Mouse (Mus musculus) midbrain, embryonic 12.5 days (tissue): ENCODE data around the gene 5330417C22Rik. TPM values are rescaled to one million over a fixed set of nuclear protein-coding genes. Genes with fewer than 3 reads are reported as not detected.

ENCODE experiments used
- ATAC-seq: fragments of 200-750 bp; cut with Nextera tagmentation; 2 replicates; pipeline ENCODE4 v1.8.0; 2017; ENCODE audit warnings: low read depth, moderate TSS enrichment, moderate library complexity; ENCODE audit not compliant: low FRiP score
- H3K27ac ChIP-seq: fragments of 300-500 bp; sonication (generic); replicated peaks from 2 replicates; pipeline ENCODE4 v1.5.1; 2016; ENCODE audit warnings: mild to moderate bottlenecking
- H3K27me3 ChIP-seq: fragments of 300-500 bp; sonication (generic); 2 replicates; pipeline ENCODE4 v1.6.1; 2016; ENCODE audit warnings: mild to moderate bottlenecking
- H3K36me3 ChIP-seq: fragments of 300-500 bp; sonication (generic); 2 replicates; pipeline ENCODE4 v1.6.1; 2016
- H3K4me1 ChIP-seq: fragments of 300-500 bp; sonication (generic); 2 replicates; pipeline ENCODE4 v1.6.1; 2016
- H3K4me2 ChIP-seq: fragments of 300-500 bp; sonication (generic); replicated peaks from 2 replicates; pipeline ENCODE4 v1.6.1; 2016; ENCODE audit warnings: mild to moderate bottlenecking, moderate library complexity
- H3K4me3 ChIP-seq: fragments of 300-500 bp; sonication (generic); 2 replicates; pipeline ENCODE4 v1.5.1; 2016; ENCODE audit warnings: mild to moderate bottlenecking
- H3K9ac ChIP-seq: fragments of 300-500 bp; sonication (generic); replicated peaks from 2 replicates; pipeline ENCODE4 v1.6.1; 2016; ENCODE audit warnings: mild to moderate bottlenecking, moderate library complexity
- H3K9me3 ChIP-seq: fragments of 300-500 bp; sonication (generic); 2 replicates; pipeline ENCODE4 v1.6.1; 2016; ENCODE audit warnings: mild to moderate bottlenecking
- WGBS: fragments of 180-500 bp; shearing (Covaris S2); methylation state at CpG from one replicate; pipeline ENCODE4 v1.1.7; 2016; 5-methylcytosine and 5-hydroxymethylcytosine counted together
- polyA plus RNA-seq: library from polyadenylated mRNA; unstranded; fragments of >200 nt; fragmentation: Nextera tagmentation; extraction: Ambion mirVana; gene quantifications from 2 replicates; pipeline ENCODE4 v1.2.1, GENCODE M21; 2016

The 5330417C22Rik gene
- polyA plus RNA-seq, 1 experiment from 2014 or later, result 4.9 TPM

- Histone ChIP-seq H3K4me3 (no peak overlapping the region), H3K4me2 (no peak overlapping the region), H3K4me1 (no peaks in the 10 kb centered on the region), H3K27me3 (no peaks in the 10 kb centered on the region), H3K27ac (no peak overlapping the region), H3K9me3 (no peaks in the 10 kb centered on the region), H3K9ac (no peak overlapping the region), H3K36me3 (no peaks in the 10 kb centered on the region)
- WGBS, result 90% methylated on average over 4 of the region's 4 CpGs
- no peak for ATAC-seq
Observed at GRCm38 (mm10) chr3:108484749-108485148, 51.6 kb downstream of the 5330417C22Rik start.

- 85% methylated on average over 4 of the region's 4 CpGs for WGBS
- Histone ChIP-seq H3K4me2 (no peak overlapping the region), H3K27me3 (no peaks in the 10 kb centered on the region; the same call in 1 of the 2 replicates), H3K36me3 (no peaks in the 10 kb centered on the region), H3K9ac (no peak overlapping the region), H3K27ac (no peak overlapping the region), H3K9me3 (no peaks in the 10 kb centered on the region), H3K4me3 (no peak overlapping the region), H3K4me1 (no peaks in the 10 kb centered on the region)
- no peak for ATAC-seq
Observed at GRCm38 (mm10) chr3:108478800-108479199, 57.5 kb downstream of the 5330417C22Rik start.

- Histone ChIP-seq H3K27me3 (no peaks in the 10 kb centered on the region; the same call in 1 of the 2 replicates), H3K4me1 (no peaks in the 10 kb centered on the region), H3K4me3 (no peak overlapping the region), H3K27ac (no peak overlapping the region), H3K9ac (no peak overlapping the region), H3K4me2 (no peak overlapping the region), H3K9me3 (no peaks in the 10 kb centered on the region), H3K36me3 (no peaks in the 10 kb centered on the region)
- WGBS, result 63% methylated on average over 14 of the region's 14 CpGs
- ATAC-seq, result no peak
Observed at GRCm38 (mm10) chr3:108476761-108477619, 59.3 kb downstream of the 5330417C22Rik start.

- no peak overlapping the region for H3K27ac ChIP-seq
- no peak overlapping the region for H3K9ac ChIP-seq
- WGBS, result 86% methylated on average over 5 of the region's 5 CpGs
- H3K27me3 ChIP-seq, result no peaks in the 10 kb centered on the region; the same call in 1 of the 2 replicates
- H3K9me3 ChIP-seq, result no peaks in the 10 kb centered on the region
- no peaks in the 10 kb centered on the region for H3K36me3 ChIP-seq
- H3K4me2 ChIP-seq, result no peak overlapping the region
- ATAC-seq, result no peak
- H3K4me1 ChIP-seq, result no peaks in the 10 kb centered on the region
- H3K4me3 ChIP-seq, result no peak overlapping the region
Observed at GRCm38 (mm10) chr3:108475496-108475895, 60.8 kb downstream of the 5330417C22Rik start.

- WGBS, result 93% methylated on average over 7 of the region's 7 CpGs
- no peak for ATAC-seq
Observed at GRCm38 (mm10) chr3:108474969-108475368, 61.4 kb downstream of the 5330417C22Rik start.

GRCm38 (mm10) chr3:108467760-108468159 lies 68.6 kb downstream of the 5330417C22Rik start:
- H3K9ac ChIP-seq, result no peak overlapping the region
- no peak overlapping the region for H3K4me3 ChIP-seq
- no peak overlapping the region for H3K4me2 ChIP-seq
- H3K36me3 ChIP-seq, result no peaks in the 10 kb centered on the region
- no peak overlapping the region for H3K27ac ChIP-seq
- ATAC-seq, result no peak
- H3K27me3 ChIP-seq, result no peaks in the 10 kb centered on the region
- no peaks in the 10 kb centered on the region for H3K4me1 ChIP-seq
- 77% methylated on average over 8 of the region's 8 CpGs for WGBS
- no peaks in the 10 kb centered on the region for H3K9me3 ChIP-seq

More at GRCm38 (mm10) chr3:108474969-108475368, 61.4 kb downstream of the 5330417C22Rik start:
- H3K36me3 ChIP-seq, result no peaks in the 10 kb centered on the region
- H3K4me2 ChIP-seq, result no peak overlapping the region
- H3K9ac ChIP-seq, result no peak overlapping the region
- no peak overlapping the region for H3K4me3 ChIP-seq
- H3K9me3 ChIP-seq, result no peaks in the 10 kb centered on the region
- H3K27ac ChIP-seq, result no peak overlapping the region
- no peaks in the 10 kb centered on the region for H3K4me1 ChIP-seq
- H3K27me3 ChIP-seq, result no peaks in the 10 kb centered on the region; the same call in 1 of the 2 replicates

- Histone ChIP-seq H3K27me3 (no peaks in the 10 kb centered on the region), H3K36me3 (no peaks in the 10 kb centered on the region), H3K9ac (no peak overlapping the region), H3K9me3 (no peaks in the 10 kb centered on the region), H3K4me2 (no peak overlapping the region), H3K4me3 (no peak overlapping the region), H3K27ac (no peak overlapping the region), H3K4me1 (no peaks in the 10 kb centered on the region)
- ATAC-seq, result no peak
- whole genome bisulfite sequencing, result 88% methylated on average over 6 of the region's 6 CpGs
Observed at GRCm38 (mm10) chr3:108466425-108466824, 69.9 kb downstream of the 5330417C22Rik start.

GRCm38 (mm10) chr3:108458866-108459265 lies 77.5 kb downstream of the 5330417C22Rik start:
- no peak overlapping the region for H3K4me2 ChIP-seq
- H3K9ac ChIP-seq, result no peak overlapping the region
- no peaks in the 10 kb centered on the region for H3K4me1 ChIP-seq
- no peaks in the 10 kb centered on the region for H3K36me3 ChIP-seq
- no peaks in the 10 kb centered on the region for H3K9me3 ChIP-seq
- H3K27ac ChIP-seq, result no peak overlapping the region
- WGBS, result 49% methylated on average over 10 of the region's 10 CpGs
- ATAC-seq, result no peak
- no peak overlapping the region for H3K4me3 ChIP-seq
- H3K27me3 ChIP-seq, result no peaks in the 10 kb centered on the region

GRCm38 (mm10) chr3:108458380-108458779 lies 78.0 kb downstream of the 5330417C22Rik start:
- Histone ChIP-seq H3K4me3 (no peak overlapping the region), H3K4me1 (no peaks in the 10 kb centered on the region), H3K9ac (no peak overlapping the region), H3K36me3 (no peaks in the 10 kb centered on the region), H3K9me3 (no peaks in the 10 kb centered on the region), H3K4me2 (no peak overlapping the region), H3K27me3 (no peaks in the 10 kb centered on the region), H3K27ac (no peak overlapping the region)
- ATAC-seq, result no peak
- 62% methylated on average over 14 of the region's 14 CpGs for WGBS

GRCm38 (mm10) chr3:108454172-108454571 lies 82.2 kb downstream of the 5330417C22Rik start:
- WGBS, result 81% methylated on average over 1 of the region's 1 CpGs
- Histone ChIP-seq H3K4me1 (no peaks in the 10 kb centered on the region), H3K27ac (no peak overlapping the region), H3K27me3 (no peaks in the 10 kb centered on the region), H3K4me3 (no peak overlapping the region), H3K36me3 (no peaks in the 10 kb centered on the region), H3K4me2 (no peak overlapping the region), H3K9ac (no peak overlapping the region), H3K9me3 (no peaks in the 10 kb centered on the region)
- ATAC-seq, result no peak

GRCm38 (mm10) chr3:108451969-108452368 lies 84.4 kb downstream of the 5330417C22Rik start:
- Histone ChIP-seq H3K4me2 (no peak overlapping the region), H3K4me3 (no peak overlapping the region), H3K36me3 (no peaks in the 10 kb centered on the region), H3K9ac (no peak overlapping the region), H3K9me3 (no peaks in the 10 kb centered on the region), H3K4me1 (no peaks in the 10 kb centered on the region), H3K27me3 (no peaks in the 10 kb centered on the region; the same call in 1 of the 2 replicates), H3K27ac (no peak overlapping the region)
- 86% methylated on average over 2 of the region's 2 CpGs for WGBS
- no peak for ATAC-seq

GRCm38 (mm10) chr3:108445366-108445705 lies 91.0 kb downstream of the 5330417C22Rik start:
- Histone ChIP-seq H3K36me3 (0 out of 2 replicates have a peak, but pooled peaks cover under 1% of the 10 kb centered on the region), H3K4me1 (peaks cover 40% of the 10 kb centered on the region), H3K4me2 (peak overlapping the region; percentile 92), H3K27me3 (no peaks in the 10 kb centered on the region; the same call in 1 of the 2 replicates), H3K9me3 (no peaks in the 10 kb centered on the region), H3K9ac (peak overlapping the region; percentile 84), H3K27ac (peak overlapping the region; percentile 87), H3K4me3 (peak overlapping the region; percentile 84)
- ATAC-seq, result peak; percentile 55; the same call in 1 of the 2 replicates
- 13% methylated on average over 6 of the region's 6 CpGs for WGBS
